Mouse (Mus musculus) erythroblast, embryonic 14.5 days (primary cell): ENCODE measurements around the gene Hcrt.

Experiments used
- GATA1 ChIP-seq: IDR thresholded peaks from 2 replicates; pipeline ENCODE4 v1.6.1; 2012; ENCODE audit warnings: low read length, inconsistent platforms, mixed read lengths
- TAL1 ChIP-seq: IDR thresholded peaks from 3 replicates; pipeline ENCODE4 v1.6.1; 2012; ENCODE audit warnings: low read length, inconsistent platforms, mixed read lengths

GRCm38 (mm10) chr11:100752294-100752693, 10.4 kb downstream of the Hcrt start:
- TF ChIP-seq GATA1 (no peak), TAL1 (no peak)
